Mouse (Mus musculus) heart, adult 2 months (tissue): ENCODE data around the gene Tmem139.

Experiments
- CTCF ChIP-seq: fragments of 200-600 bp; IDR thresholded peaks from 2 replicates; pipeline ENCODE4 v1.8.1; 2022; ENCODE audit warnings: antibody characterized with exemption, mild to moderate bottlenecking, moderate library complexity
- POLR2A ChIP-seq: fragments of 200-500 bp; IDR thresholded peaks from 2 replicates; pipeline ENCODE4 v1.6.1; 2011; ENCODE audit warnings: mild to moderate bottlenecking, low read depth, low read length, control low read depth; ENCODE audit not compliant: insufficient read depth

DNA sequence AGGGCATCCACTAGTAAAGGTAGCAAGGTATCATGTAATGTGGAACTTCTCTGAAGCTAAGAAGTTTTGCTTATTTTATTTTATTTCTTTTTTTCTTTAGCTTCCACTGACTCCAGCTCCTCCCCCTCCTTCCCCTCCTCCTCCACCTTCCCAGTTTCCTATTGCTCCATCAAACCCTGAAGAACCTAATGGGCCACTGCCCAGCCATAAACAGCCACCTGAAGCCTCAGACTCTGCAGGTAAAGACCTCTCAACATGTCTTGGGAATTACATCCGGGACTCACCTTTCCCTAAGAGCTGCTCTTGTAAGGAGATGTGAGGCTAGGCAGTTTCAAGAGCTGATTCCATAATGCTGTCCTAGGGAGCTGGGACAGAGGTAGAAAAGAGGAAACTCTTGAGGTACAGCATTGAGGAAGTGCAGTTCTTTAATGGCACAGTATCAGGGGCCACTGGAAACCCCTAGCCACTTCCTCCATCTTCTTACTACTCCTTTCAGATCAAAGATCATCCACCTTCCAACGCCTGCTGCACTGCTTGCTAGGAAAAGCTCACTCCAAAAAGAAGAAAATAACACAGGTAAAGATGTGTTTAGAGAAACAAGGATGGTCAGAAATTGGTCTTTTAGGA lies 48.8 kb downstream of the Tmem139 start:
- TF ChIP-seq CTCF (no peak), POLR2A (no peak)
